Mouse (Mus musculus) embryo, embryonic 10 days (tissue): ENCODE data around the gene Cbl.
"Not testable (repeated sequence)": the region's sequence is repeated elsewhere in the genome, so short reads cannot be mapped to it uniquely, and the experiment has no call there.

Experiments
- DNase-seq: peaks from one replicate; pipeline ENCODE4 v3.0.0-alpha.2; 2015; ENCODE audit warnings: low spot score

Gene Cbl

GRCm38 (mm10) chr9:44129633-44130032 lies 104.2 kb downstream of the Cbl start:
- DNase-seq = no peak

- DNase-seq = no peak
These were observed 106.5 kb downstream of the Cbl start for GRCm38 (mm10) chr9:44127351-44127801.

GRCm38 (mm10) chr9:44126746-44127145 lies 107.1 kb downstream of the Cbl start:
- DNase-seq = no peak

GRCm38 (mm10) chr9:44125546-44126428 lies 108.1 kb downstream of the Cbl start:
- DNase-seq = peak; percentile 93

- DNase-seq = no peak
These were observed 108.8 kb downstream of the Cbl start for GRCm38 (mm10) chr9:44125026-44125425.

- no peak for DNase-seq
These were observed 109.5 kb downstream of the Cbl start for GRCm38 (mm10) chr9:44124317-44124716.

- DNase-seq = no peak
These were observed 113.8 kb downstream of the Cbl start for GRCm38 (mm10) chr9:44119948-44120465.

GRCm38 (mm10) chr9:44119011-44119410 lies 114.8 kb downstream of the Cbl start:
- peak; percentile 57 for DNase-seq

- DNase-seq = no peak
These were observed 117.7 kb downstream of the Cbl start for GRCm38 (mm10) chr9:44116182-44116581.

- no peak for DNase-seq
These were observed 118.2 kb downstream of the Cbl start for GRCm38 (mm10) chr9:44115599-44115998.

- DNase-seq = no peak
These were observed 119.4 kb downstream of the Cbl start for GRCm38 (mm10) chr9:44114453-44114852.

- DNase-seq = peak; percentile 99
These were observed 120.6 kb downstream of the Cbl start, which contains the start of the genes Gm49380 and Rnf26 for GRCm38 (mm10) chr9:44113105-44113789. Gene Gm49380 (minus strand): TSS chr9:44113500. Gene Rnf26 (minus strand): TSS chr9:44113517.

- not testable (repeated sequence) for DNase-seq
These were observed 121.9 kb downstream of the Cbl start for GRCm38 (mm10) chr9:44111909-44112308.

- peak; percentile 69 for DNase-seq
These were observed 124.3 kb downstream of the Cbl start for GRCm38 (mm10) chr9:44109360-44110095.

GRCm38 (mm10) chr9:44108269-44109055 lies 125.4 kb downstream of the Cbl start:
- no peak for DNase-seq

GRCm38 (mm10) chr9:44107557-44108179 lies 126.2 kb downstream of the Cbl start:
- no peak for DNase-seq

- no peak for DNase-seq
These were observed 126.7 kb downstream of the Cbl start, which contains the start of gene C1qtnf5 for GRCm38 (mm10) chr9:44107110-44107509. Gene C1qtnf5 (plus strand): TSS chr9:44107245.

GRCm38 (mm10) chr9:44106596-44106995 lies 127.3 kb downstream of the Cbl start:
- no peak for DNase-seq

- no peak for DNase-seq
These were observed 127.7 kb downstream of the Cbl start for GRCm38 (mm10) chr9:44106182-44106581.

- DNase-seq = no peak
These were observed 128.1 kb downstream of the Cbl start for GRCm38 (mm10) chr9:44105781-44106180.

GRCm38 (mm10) chr9:44104881-44105280 lies 129.0 kb downstream of the Cbl start:
- no peak for DNase-seq
